Mouse (Mus musculus) cortical plate, adult 2 months (tissue): ENCODE measurements around the gene Nlrp9c. TPM values are rescaled to one million over a fixed set of nuclear protein-coding genes. Genes with fewer than 3 reads are reported as not detected.

Source experiments
- polyA plus RNA-seq: library from polyadenylated mRNA; depleted of rRNA; stranded (reverse); fragments of >200 nt; gene quantifications from 2 replicates; pipeline ENCODE4 v1.2.3, GENCODE M21; 2012; rRNA removed

Nlrp9c gene
- polyA plus RNA-seq, 1 experiment: not detected

Other genes starting within 250 kb of the Nlrp9c start
- gene Cyp2b9, start 230.3 kb downstream of the Nlrp9c start, polyA plus RNA-seq: not detected in 2 replicates
- not detected in 2 replicates for gene Vmn1r184, start 143.4 kb downstream of the Nlrp9c start, polyA plus RNA-seq
- gene Cyp2a4, start 96.5 kb downstream of the Nlrp9c start, polyA plus RNA-seq: not detected in 2 replicates
- not detected in 2 replicates for gene Nlrp4a, start 31.4 kb upstream of the Nlrp9c start, polyA plus RNA-seq
- not detected in 2 replicates for gene Nlrp9a, start 131.3 kb upstream of the Nlrp9c start, polyA plus RNA-seq
- not detected in 2 replicates for gene Vmn1r185, start 214.8 kb upstream of the Nlrp9c start, polyA plus RNA-seq